Mouse (Mus musculus) embryonic fibroblast, embryonic 13.5 days (primary cell): ENCODE data around the gene Ccdc33.

Source experiments
- CTCF ChIP-seq: IDR thresholded peaks from 2 replicates; pipeline ENCODE4 v1.5.1; 2011; ENCODE audit warnings: mild to moderate bottlenecking, control low read depth, low read length, moderate library complexity, borderline replicate concordance; ENCODE audit not compliant: insufficient read depth
- POLR2A ChIP-seq: IDR thresholded peaks from 2 replicates; pipeline ENCODE4 v1.6.1; 2011; ENCODE audit warnings: low read depth, mild to moderate bottlenecking, control low read depth, low read length, moderate library complexity

GRCm38 (mm10) chr9:58125085-58125484, 6.5 kb upstream of the Ccdc33 start:
- TF ChIP-seq POLR2A (no peak), CTCF (no peak)
